Mouse (Mus musculus): ENCODE results near the gene Mdc1. TPM values are rescaled to one million over a fixed set of nuclear protein-coding genes. Genes with fewer than 3 reads are reported as not detected.
"Not testable (repeated sequence)": the region's sequence is repeated elsewhere in the genome, so short reads cannot be mapped to it uniquely, and the experiment has no call there.

Gene Mdc1
- total RNA-seq, 2 experiments from 2014 or later, result 18.4 to 74.8 TPM

- not testable (repeated sequence) for ATAC-seq (replicated peaks; ENCODE audit: low FRiP score, low TSS enrichment, poor library complexity, severe bottlenecking)
Measured at GRCm38 (mm10) chr17:35839002-35839401, 2.3 kb upstream of the Mdc1 start.

- ATAC-seq (replicated peaks; ENCODE audit: low FRiP score, low TSS enrichment, poor library complexity, severe bottlenecking), result no peak
Measured at GRCm38 (mm10) chr17:35840561-35840960, 754 bp upstream of the Mdc1 start.

- ATAC-seq (replicated peaks; ENCODE audit: low FRiP score, low TSS enrichment, poor library complexity, severe bottlenecking), result no peak
Measured at GRCm38 (mm10) chr17:35842006-35842405, 691 bp downstream of the Mdc1 start.

- ATAC-seq (replicated peaks; ENCODE audit: low FRiP score, low TSS enrichment, poor library complexity, severe bottlenecking), result no peak
Measured at GRCm38 (mm10) chr17:35843514-35843913, 2.2 kb downstream of the Mdc1 start.

GRCm38 (mm10) chr17:35848112-35848511, 6.8 kb downstream of the Mdc1 start:
- ATAC-seq (replicated peaks; ENCODE audit: low FRiP score, low TSS enrichment, poor library complexity, severe bottlenecking), result no peak

- peak; percentile 92 for ATAC-seq (replicated peaks; ENCODE audit: low FRiP score, low TSS enrichment, poor library complexity, severe bottlenecking)
Measured at GRCm38 (mm10) chr17:35850974-35851373, 9.7 kb downstream of the Mdc1 start.

GRCm38 (mm10) chr17:35859371-35859770, 18.1 kb downstream of the Mdc1 start:
- ATAC-seq (replicated peaks; ENCODE audit: low FRiP score, low TSS enrichment, poor library complexity, severe bottlenecking), result no peak

GRCm38 (mm10) chr17:35859835-35860234, 18.5 kb downstream of the Mdc1 start:
- no peak for ATAC-seq (replicated peaks; ENCODE audit: low FRiP score, low TSS enrichment, poor library complexity, severe bottlenecking)

- ATAC-seq (replicated peaks; ENCODE audit: low FRiP score, low TSS enrichment, poor library complexity, severe bottlenecking), result peak; percentile 15; the same call in 1 of the 2 replicates
Measured at GRCm38 (mm10) chr17:35860831-35861197, 19.5 kb downstream of the Mdc1 start.

- peak; percentile 91 for ATAC-seq (replicated peaks; ENCODE audit: low FRiP score, low TSS enrichment, poor library complexity, severe bottlenecking)
Measured at GRCm38 (mm10) chr17:35861198-35861857, 20.0 kb downstream of the Mdc1 start, which contains the start of gene Nrm. TSS of gene Nrm (plus strand) at chr17:35861318.

GRCm38 (mm10) chr17:35864832-35865353, 23.6 kb downstream of the Mdc1 start:
- no peak for ATAC-seq (replicated peaks; ENCODE audit: low FRiP score, low TSS enrichment, poor library complexity, severe bottlenecking)

GRCm38 (mm10) chr17:35865481-35866280, 24.4 kb downstream of the Mdc1 start, which contains the start of gene Ppp1r18:
TSS of gene Ppp1r18 (plus strand) at chr17:35865593.
- no peak for ATAC-seq (replicated peaks; ENCODE audit: low FRiP score, low TSS enrichment, poor library complexity, severe bottlenecking)

GRCm38 (mm10) chr17:35866281-35866831, 25.0 kb downstream of the Mdc1 start:
- ATAC-seq (replicated peaks; ENCODE audit: low FRiP score, low TSS enrichment, poor library complexity, severe bottlenecking), result no peak

- no peak for ATAC-seq (replicated peaks; ENCODE audit: low FRiP score, low TSS enrichment, poor library complexity, severe bottlenecking)
Measured at GRCm38 (mm10) chr17:35866911-35867890, 25.9 kb downstream of the Mdc1 start.

GRCm38 (mm10) chr17:35868165-35868820, 27.0 kb downstream of the Mdc1 start:
- no peak for ATAC-seq (replicated peaks; ENCODE audit: low FRiP score, low TSS enrichment, poor library complexity, severe bottlenecking)

GRCm38 (mm10) chr17:35868961-35869345, 27.6 kb downstream of the Mdc1 start:
- ATAC-seq (replicated peaks; ENCODE audit: low FRiP score, low TSS enrichment, poor library complexity, severe bottlenecking), result no peak

- ATAC-seq (replicated peaks; ENCODE audit: low FRiP score, low TSS enrichment, poor library complexity, severe bottlenecking), result no peak
Measured at GRCm38 (mm10) chr17:35869346-35870067, 28.2 kb downstream of the Mdc1 start.

Measured in megakaryocyte-erythroid progenitor cell, adult 5-6 weeks (primary cell).